Mouse (Mus musculus) stomach, postnatal 0 days (tissue): ENCODE results near the gene Nek10. TPM values are rescaled to one million over a fixed set of nuclear protein-coding genes. Genes with fewer than 3 reads are reported as not detected.

Experiments used
- ATAC-seq: fragments of 200-750 bp; cut with Nextera tagmentation; 2 replicates; pipeline ENCODE4 v1.8.0; 2017; ENCODE audit not compliant: low FRiP score, low TSS enrichment
- DNase-seq: peaks from one replicate; pipeline ENCODE4 v3.0.0-alpha.2; 2016; ENCODE audit warnings: low spot score
- H3K27ac ChIP-seq: fragments of 300-500 bp; sonication (generic); replicated peaks from 2 replicates; pipeline ENCODE4 v1.5.1; 2014; ENCODE audit warnings: mild to moderate bottlenecking, control low read depth
- H3K27me3 ChIP-seq: fragments of 300-500 bp; sonication (generic); 2 replicates; pipeline ENCODE4 v1.6.1; 2014; ENCODE audit warnings: low read length; ENCODE audit not compliant: control insufficient read depth, insufficient read depth
- H3K36me3 ChIP-seq: fragments of 300-500 bp; sonication (generic); 2 replicates; pipeline ENCODE4 v1.6.1; 2014; ENCODE audit warnings: low read length, mixed read lengths; ENCODE audit not compliant: control insufficient read depth, insufficient read depth
- H3K4me1 ChIP-seq: fragments of 300-500 bp; sonication (generic); replicated peaks from 2 replicates; pipeline ENCODE4 v1.6.1; 2014; ENCODE audit warnings: antibody characterized with exemption; ENCODE audit not compliant: control insufficient read depth, insufficient read depth
- H3K4me2 ChIP-seq: fragments of 300-500 bp; sonication (generic); replicated peaks from 2 replicates; pipeline ENCODE4 v1.6.1; 2014; ENCODE audit warnings: low read depth, mild to moderate bottlenecking, control low read depth, moderate library complexity
- H3K4me3 ChIP-seq: fragments of 300-500 bp; sonication (generic); 2 replicates; pipeline ENCODE4 v1.5.1; 2014; ENCODE audit warnings: low read depth, low read length, control low read depth
- H3K9ac ChIP-seq: fragments of 300-500 bp; sonication (generic); 2 replicates; pipeline ENCODE4 v1.6.1; 2014; ENCODE audit warnings: mild to moderate bottlenecking, low read length, control low read depth, mixed read lengths
- H3K9me3 ChIP-seq: fragments of 300-500 bp; sonication (generic); 2 replicates; pipeline ENCODE4 v1.6.1; 2016; ENCODE audit warnings: low read length; ENCODE audit not compliant: control insufficient read depth
- CTCF ChIP-seq: IDR thresholded peaks from 2 replicates; pipeline ENCODE4 v1.5.1; 2016; ENCODE audit warnings: antibody characterized with exemption, low read depth, mild to moderate bottlenecking, moderate library complexity
- EP300 ChIP-seq: optimal IDR thresholded peaks from 2 replicates; pipeline ENCODE3; 2016; ENCODE audit warnings: antibody characterized with exemption
- WGBS: fragments of 180-500 bp; shearing (Covaris S2); extraction: QIAGEN DNeasy Blood & Tissue Kit; methylation state at CpG from one replicate; pipeline ENCODE4 v1.1.7; 2014; 5-methylcytosine and 5-hydroxymethylcytosine counted together
- polyA plus RNA-seq: library from polyadenylated mRNA; unstranded; fragments of >200 nt; fragmentation: Nextera tagmentation; extraction: Ambion mirVana; gene quantifications from 2 replicates; pipeline ENCODE4 v1.2.1, GENCODE M21; 2015

Gene Nek10
- polyA plus RNA-seq, 1 experiment from 2014 or later, result 0.02 TPM

DNA sequence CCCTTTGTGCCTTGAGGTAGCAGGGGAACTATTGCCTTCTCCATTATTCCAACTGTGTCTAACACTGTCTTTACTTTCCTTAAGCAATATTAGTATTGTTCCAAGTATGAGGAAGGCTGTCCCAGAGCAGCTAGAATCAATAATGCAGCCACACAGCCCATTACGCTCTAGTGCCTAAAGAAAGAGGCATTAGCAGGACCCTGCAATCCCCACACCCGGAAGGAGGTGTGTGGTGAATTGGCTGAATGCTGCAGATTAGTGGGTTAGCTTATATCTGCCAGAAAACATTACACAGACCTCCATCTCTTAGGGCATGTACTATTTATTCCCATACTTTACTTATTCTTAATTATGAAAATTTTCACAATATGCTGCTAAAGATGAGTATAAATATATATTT, 145.8 kb downstream of the Nek10 start:
- DNase-seq, result no peak
- H3K4me2 ChIP-seq, result no peak overlapping the region
- H3K27ac ChIP-seq, result no peak overlapping the region
- no peak overlapping the region for H3K4me3 ChIP-seq
- no peaks in the 10 kb centered on the region for H3K9me3 ChIP-seq
- H3K4me1 ChIP-seq, result no peaks in the 10 kb centered on the region
- no peaks in the 10 kb centered on the region for H3K27me3 ChIP-seq
- no peak for ATAC-seq
- whole genome bisulfite sequencing, result 84% methylated on average over 2 of the region's 2 CpGs
- TF ChIP-seq EP300 (no peak), CTCF (no peak)
- H3K36me3 ChIP-seq, result no peaks in the 10 kb centered on the region
- H3K9ac ChIP-seq, result no peak overlapping the region

DNA sequence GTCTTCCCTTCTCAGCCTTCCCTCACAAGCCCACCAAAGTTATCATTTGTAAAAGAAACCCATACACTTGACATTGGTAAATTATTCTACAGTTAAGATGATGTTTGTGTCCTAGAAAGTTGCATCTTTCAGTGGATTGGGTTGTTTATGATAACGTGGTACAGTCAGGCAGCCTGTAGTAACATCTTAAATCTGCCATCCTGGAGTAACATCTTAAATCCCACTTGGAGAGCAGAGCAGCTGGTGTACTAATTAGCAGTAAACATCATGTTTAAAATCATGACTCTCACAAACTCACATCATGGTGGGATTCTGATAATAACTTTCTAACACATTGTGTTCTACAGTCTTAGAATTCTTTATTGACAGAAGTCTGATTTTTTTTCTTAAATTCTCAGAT, 148.6 kb downstream of the Nek10 start:
- Histone ChIP-seq H3K9ac (no peak overlapping the region), H3K4me3 (no peak overlapping the region), H3K4me2 (no peak overlapping the region), H3K36me3 (no peaks in the 10 kb centered on the region), H3K9me3 (no peaks in the 10 kb centered on the region), H3K4me1 (no peaks in the 10 kb centered on the region), H3K27me3 (no peaks in the 10 kb centered on the region), H3K27ac (no peak overlapping the region)
- DNase-seq (no peak), ATAC-seq (no peak)
- TF ChIP-seq CTCF (no peak), EP300 (no peak)
- 78% methylated on average over 1 of the region's 1 CpGs for whole genome bisulfite sequencing

DNA sequence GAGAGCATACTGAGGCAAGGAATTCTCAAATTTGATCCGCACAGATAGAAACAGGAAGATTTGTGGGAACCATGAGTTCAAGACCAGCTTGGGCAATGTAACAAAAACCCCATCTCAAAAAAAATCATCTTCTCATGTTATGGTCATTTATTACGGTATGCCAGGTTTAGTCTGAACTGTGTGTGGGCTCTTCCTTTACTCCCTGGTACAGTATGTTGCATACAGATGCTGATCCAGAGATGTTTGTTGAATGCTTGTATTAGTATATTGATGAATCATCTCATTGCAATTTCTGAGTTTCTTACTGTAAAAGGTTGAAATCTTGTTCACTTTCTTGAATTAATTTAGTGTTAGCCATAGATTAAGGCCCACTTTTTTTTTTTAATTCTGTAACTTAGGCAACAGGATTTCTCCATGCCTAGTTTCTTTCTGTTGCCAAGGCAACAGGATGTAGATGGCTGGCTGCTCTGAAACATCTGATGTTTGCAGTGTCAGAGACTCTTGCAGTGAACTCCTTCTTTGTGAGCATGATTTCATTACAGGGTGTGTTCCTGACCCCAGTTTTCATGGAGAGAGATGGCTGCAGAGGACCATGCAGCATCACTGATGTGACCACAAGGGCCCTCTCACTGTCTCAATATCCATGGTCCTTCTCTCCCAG, 156.7 kb downstream of the Nek10 start:
- Histone ChIP-seq H3K4me1 (no peaks in the 10 kb centered on the region), H3K9me3 (no peaks in the 10 kb centered on the region), H3K27ac (no peak overlapping the region), H3K9ac (no peak overlapping the region), H3K4me3 (no peak overlapping the region), H3K27me3 (no peaks in the 10 kb centered on the region), H3K4me2 (no peak overlapping the region), H3K36me3 (no peaks in the 10 kb centered on the region)
- ATAC-seq (no peak), DNase-seq (no peak)
- no peak for TF ChIP-seq EP300
- TF ChIP-seq CTCF, result no peak
- 83% methylated on average over 2 of the region's 2 CpGs for whole genome bisulfite sequencing

DNA sequence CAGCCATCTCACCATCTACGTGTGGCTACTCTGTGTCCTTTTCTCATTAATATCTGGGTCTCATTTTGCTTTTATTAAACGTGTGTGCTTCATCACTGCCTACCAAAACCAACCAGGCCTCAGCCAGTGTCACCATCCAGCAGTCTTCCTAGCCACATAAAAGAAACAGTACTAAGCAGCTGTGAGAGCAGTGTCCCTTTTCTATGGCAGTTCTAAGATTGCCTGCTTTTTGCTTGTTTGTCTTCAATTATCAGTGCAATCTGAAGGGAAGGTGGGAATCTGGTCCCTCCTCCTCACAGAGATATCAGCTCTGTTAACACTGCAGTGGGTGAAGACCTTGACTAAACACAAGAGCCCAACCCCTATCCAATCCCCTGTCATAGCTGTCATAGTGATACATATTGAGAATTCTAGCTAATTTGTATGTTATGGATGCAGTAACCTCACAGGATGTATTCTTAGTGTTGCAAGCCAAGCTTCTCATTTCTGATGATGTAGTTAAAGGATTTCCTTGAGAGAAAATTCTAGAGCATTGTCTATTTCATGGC, 157.3 kb downstream of the Nek10 start:
- no peaks in the 10 kb centered on the region for H3K27me3 ChIP-seq
- WGBS, result 70% methylated on average over 2 of the region's 2 CpGs

DNA sequence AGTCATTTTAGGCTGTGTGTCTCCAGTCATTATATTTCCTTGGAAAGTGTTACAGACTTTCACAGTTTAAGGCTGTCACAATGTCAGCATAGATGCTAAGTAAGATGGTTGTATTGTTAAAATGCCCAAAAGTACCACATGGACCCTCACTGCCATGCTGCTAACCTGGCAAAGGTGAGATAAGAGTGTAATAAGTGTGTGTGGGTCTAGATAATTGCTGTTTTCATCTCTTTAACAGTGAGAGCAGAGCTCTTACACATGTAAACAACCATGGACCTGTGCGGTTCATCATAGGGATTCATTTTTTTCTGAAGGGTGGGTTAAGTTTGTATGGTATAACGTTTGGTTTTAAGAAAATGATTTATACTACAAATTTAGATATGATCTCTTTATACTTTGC, 167.4 kb downstream of the Nek10 start:
- no peak for DNase-seq
- ATAC-seq, result no peak
- no peak overlapping the region for H3K27ac ChIP-seq

More for the DNA sequence above, 157.3 kb downstream of the Nek10 start:
- no peak overlapping the region for H3K4me2 ChIP-seq
- H3K27ac ChIP-seq, result no peak overlapping the region
- no peak overlapping the region for H3K4me3 ChIP-seq
- H3K36me3 ChIP-seq, result no peaks in the 10 kb centered on the region
- DNase-seq (no peak), ATAC-seq (no peak)
- no peak overlapping the region for H3K9ac ChIP-seq
- no peaks in the 10 kb centered on the region for H3K9me3 ChIP-seq
- TF ChIP-seq CTCF, result no peak
- no peak for TF ChIP-seq EP300
- no peaks in the 10 kb centered on the region for H3K4me1 ChIP-seq

DNA sequence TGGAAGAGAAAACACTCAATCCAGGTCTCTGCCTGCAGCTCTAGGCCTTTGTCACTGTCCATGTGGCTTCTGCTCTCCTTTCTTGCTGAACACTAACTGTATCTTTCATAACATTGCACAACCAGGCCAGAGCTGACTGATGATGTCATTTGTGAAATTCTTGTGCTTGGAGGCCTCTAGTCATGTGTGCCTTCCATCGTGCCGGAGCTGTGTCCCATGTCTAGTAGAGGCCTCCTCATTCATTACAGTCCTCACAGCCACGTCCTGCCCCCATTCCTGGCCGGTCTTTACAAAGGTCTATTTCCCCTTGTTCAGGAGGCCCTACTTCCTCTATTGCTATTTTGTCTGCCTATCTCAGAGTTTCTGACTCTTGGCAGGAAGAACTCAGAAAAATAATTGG, 167.8 kb downstream of the Nek10 start:
- H3K36me3 ChIP-seq, result no peaks in the 10 kb centered on the region
- H3K4me3 ChIP-seq, result no peak overlapping the region
- H3K9me3 ChIP-seq, result no peaks in the 10 kb centered on the region
- ATAC-seq, result no peak
- H3K27ac ChIP-seq, result no peak overlapping the region
- H3K4me2 ChIP-seq, result no peak overlapping the region
- H3K4me1 ChIP-seq, result no peaks in the 10 kb centered on the region
- H3K9ac ChIP-seq, result no peak overlapping the region
- H3K27me3 ChIP-seq, result no peaks in the 10 kb centered on the region
- DNase-seq, result no peak
- TF ChIP-seq CTCF, result no peak
- no peak for TF ChIP-seq EP300
- WGBS, result 54% methylated on average over 4 of the region's 4 CpGs

More for the DNA sequence above, 167.4 kb downstream of the Nek10 start:
- H3K4me1 ChIP-seq, result no peaks in the 10 kb centered on the region
- H3K4me2 ChIP-seq, result no peak overlapping the region
- no peak overlapping the region for H3K9ac ChIP-seq
- TF ChIP-seq CTCF (no peak), EP300 (no peak)
- H3K4me3 ChIP-seq, result no peak overlapping the region
- 63% methylated on average over 2 of the region's 2 CpGs for WGBS
- no peaks in the 10 kb centered on the region for H3K36me3 ChIP-seq
- no peaks in the 10 kb centered on the region for H3K27me3 ChIP-seq
- H3K9me3 ChIP-seq, result no peaks in the 10 kb centered on the region
